Mouse (Mus musculus) brain, embryonic 14.5 days (tissue): ENCODE data around the gene Zfp784.

Experiments used
- CTCF ChIP-seq: fragments of 200-500 bp; IDR thresholded peaks from 2 replicates; pipeline ENCODE4 v1.5.1; 2012; ENCODE audit warnings: inconsistent platforms, mild to moderate bottlenecking, moderate library complexity, borderline replicate concordance; ENCODE audit not compliant: insufficient read depth, insufficient read length; ENCODE audit errors: extremely low read depth
- POLR2A ChIP-seq: fragments of 200-500 bp; IDR thresholded peaks from 2 replicates; pipeline ENCODE4 v1.6.1; 2012; ENCODE audit warnings: mild to moderate bottlenecking, inconsistent platforms, borderline replicate concordance; ENCODE audit not compliant: poor library complexity, insufficient read depth, insufficient read length, severe bottlenecking; ENCODE audit errors: extremely low read depth

- TF ChIP-seq POLR2A (no peak), CTCF (no peak)
Observed at GRCm38 (mm10) chr7:5020685-5021084, 17.6 kb downstream of the Zfp784 start.
